Mouse (Mus musculus) kidney, embryonic 16.5 days (tissue): ENCODE measurements around the gene Llgl2. TPM values are rescaled to one million over a fixed set of nuclear protein-coding genes. Genes with fewer than 3 reads are reported as not detected.

ENCODE experiments used
- ATAC-seq: fragments of 200-750 bp; cut with Nextera tagmentation; 2 replicates; pipeline ENCODE4 v1.8.0; 2017; ENCODE audit warnings: moderate TSS enrichment; ENCODE audit not compliant: low FRiP score, low TSS enrichment
- H3K27ac ChIP-seq: fragments of 300-500 bp; sonication (generic); 2 replicates; pipeline ENCODE4 v1.5.1; 2014; ENCODE audit warnings: low read length
- H3K27me3 ChIP-seq: fragments of 300-500 bp; sonication (generic); 2 replicates; pipeline ENCODE4 v1.6.1; 2014; ENCODE audit warnings: low read length, control low read depth, mixed read lengths; ENCODE audit not compliant: insufficient read depth
- H3K36me3 ChIP-seq: fragments of 300-500 bp; sonication (generic); 2 replicates; pipeline ENCODE4 v1.6.1; 2014; ENCODE audit warnings: low read length, control low read depth, mixed read lengths; ENCODE audit not compliant: insufficient read depth
- H3K4me1 ChIP-seq: fragments of 300-500 bp; sonication (generic); 2 replicates; pipeline ENCODE4 v1.6.1; 2014; ENCODE audit warnings: low read length, control low read depth, mixed read lengths; ENCODE audit not compliant: insufficient read depth
- H3K4me2 ChIP-seq: fragments of 300-500 bp; sonication (generic); replicated peaks from 2 replicates; pipeline ENCODE4 v1.6.1; 2014; ENCODE audit warnings: low read depth, low read length
- H3K4me3 ChIP-seq: fragments of 300-500 bp; sonication (generic); 2 replicates; pipeline ENCODE4 v1.5.1; 2014; ENCODE audit warnings: mild to moderate bottlenecking, low read length
- H3K9ac ChIP-seq: fragments of 300-500 bp; sonication (generic); replicated peaks from 2 replicates; pipeline ENCODE4 v1.6.1; 2014; ENCODE audit warnings: low read length
- H3K9me3 ChIP-seq: fragments of 300-500 bp; sonication (generic); 2 replicates; pipeline ENCODE4 v1.6.1; 2016; ENCODE audit warnings: low read length, control low read depth
- WGBS: fragments of 180-500 bp; shearing (Covaris S2); extraction: QIAGEN DNeasy Blood & Tissue Kit; methylation state at CpG from one replicate; pipeline ENCODE4 v1.1.7; 2014; 5-methylcytosine and 5-hydroxymethylcytosine counted together
- polyA plus RNA-seq: library from polyadenylated mRNA; unstranded; fragments of >200 nt; fragmentation: Nextera tagmentation; extraction: Ambion mirVana; gene quantifications from 2 replicates; pipeline ENCODE4 v1.2.1, GENCODE M21; 2015

Gene Llgl2
- polyA plus RNA-seq = 58.3 and 64.5 TPM in 2 replicates

- peaks cover 26% of the 10 kb centered on the region for H3K36me3 ChIP-seq
- peak within 1 kb of the TSS; percentile 81 for H3K4me3 ChIP-seq
- H3K9me3 ChIP-seq = no peaks in the 10 kb centered on the region
- under 1% methylated on average over 87 of the region's 87 CpGs for WGBS
- H3K27me3 ChIP-seq = no peaks in the 10 kb centered on the region
- peak; percentile 95 for ATAC-seq
- peak within 1 kb of the TSS; percentile 66 for H3K27ac ChIP-seq
- H3K4me2 ChIP-seq = peak within 1 kb of the TSS; percentile 66
- H3K9ac ChIP-seq = peak within 1 kb of the TSS; percentile 86
- peaks cover 19% of the 10 kb centered on the region for H3K4me1 ChIP-seq
Observed at GRCm38 (mm10) chr11:115823774-115824740, at the start of gene Llgl2. Llgl2 (plus strand) TSS chr11:115824049.

- peak overlapping the region; percentile 25; the same call in 1 of the 2 replicates for H3K27ac ChIP-seq
- peak overlapping the region; percentile 8; the same call in 1 of the 2 replicates for H3K9ac ChIP-seq
- no peak for ATAC-seq
- H3K4me2 ChIP-seq = no peak overlapping the region
- no peaks in the 10 kb centered on the region for H3K9me3 ChIP-seq
- no peak overlapping the region for H3K4me3 ChIP-seq
- 23% methylated on average over 4 of the region's 4 CpGs for WGBS
- peaks cover 56% of the 10 kb centered on the region for H3K4me1 ChIP-seq
- H3K36me3 ChIP-seq = 0 out of 2 replicates have a peak, but pooled peaks cover 5% of the 10 kb centered on the region
- no peaks in the 10 kb centered on the region for H3K27me3 ChIP-seq
Observed at GRCm38 (mm10) chr11:115774653-115775052, 49.2 kb upstream of the Llgl2 start.

- Histone ChIP-seq H3K4me2 (peak overlapping the region; percentile 8; the same call in 1 of the 2 replicates), H3K36me3 (0 out of 2 replicates have a peak, but pooled peaks cover 5% of the 10 kb centered on the region), H3K9me3 (no peaks in the 10 kb centered on the region), H3K27me3 (no peaks in the 10 kb centered on the region), H3K27ac (peak overlapping the region; percentile 51), H3K9ac (peak overlapping the region; percentile 27; the same call in 1 of the 2 replicates), H3K4me1 (peaks cover 64% of the 10 kb centered on the region), H3K4me3 (no peak overlapping the region)
- 30% methylated on average over 18 of the region's 18 CpGs for WGBS
- ATAC-seq = 0 out of 2 replicates have a peak, but pooled peaks have one; percentile 18
Observed at GRCm38 (mm10) chr11:115775821-115776665, 47.8 kb upstream of the Llgl2 start.

GRCm38 (mm10) chr11:115776954-115777353 is 46.9 kb upstream of the Llgl2 start:
- 0 out of 2 replicates have a peak, but pooled peaks cover 5% of the 10 kb centered on the region for H3K36me3 ChIP-seq
- peaks cover 67% of the 10 kb centered on the region for H3K4me1 ChIP-seq
- H3K9me3 ChIP-seq = no peaks in the 10 kb centered on the region
- H3K9ac ChIP-seq = 0 out of 2 replicates have a peak overlapping the region, but pooled peaks have one; percentile 18
- no peak overlapping the region for H3K4me2 ChIP-seq
- WGBS = 72% methylated on average over 9 of the region's 9 CpGs
- H3K27me3 ChIP-seq = no peaks in the 10 kb centered on the region
- H3K4me3 ChIP-seq = no peak overlapping the region
- H3K27ac ChIP-seq = peak overlapping the region; percentile 37; the same call in 1 of the 2 replicates
- no peak for ATAC-seq

- 0 out of 2 replicates have a peak, but pooled peaks cover 2% of the 10 kb centered on the region for H3K36me3 ChIP-seq
- H3K27ac ChIP-seq = peak overlapping the region; percentile 57
- ATAC-seq = no peak
- peak overlapping the region; percentile 6; the same call in 1 of the 2 replicates for H3K9ac ChIP-seq
- no peaks in the 10 kb centered on the region for H3K9me3 ChIP-seq
- no peaks in the 10 kb centered on the region for H3K27me3 ChIP-seq
- peaks cover 67% of the 10 kb centered on the region for H3K4me1 ChIP-seq
- no peak overlapping the region for H3K4me2 ChIP-seq
- no peak overlapping the region for H3K4me3 ChIP-seq
- WGBS = 78% methylated on average over 17 of the region's 17 CpGs
Observed at GRCm38 (mm10) chr11:115777487-115778335, 46.1 kb upstream of the Llgl2 start.

GRCm38 (mm10) chr11:115779038-115779571 is 44.7 kb upstream of the Llgl2 start:
- 2% methylated on average over 9 of the region's 9 CpGs for WGBS

GRCm38 (mm10) chr11:115780141-115781070 is 43.4 kb upstream of the Llgl2 start:
- WGBS = 22% methylated on average over 20 of the region's 20 CpGs
- Histone ChIP-seq H3K9ac (0 out of 2 replicates have a peak overlapping the region, but pooled peaks have one; percentile 3), H3K4me2 (peak overlapping the region; percentile 28), H3K27me3 (no peaks in the 10 kb centered on the region), H3K36me3 (0 out of 2 replicates have a peak, but pooled peaks cover under 1% of the 10 kb centered on the region), H3K4me3 (peak overlapping the region; percentile 17; the same call in 1 of the 2 replicates), H3K27ac (peak overlapping the region; percentile 93), H3K9me3 (no peaks in the 10 kb centered on the region), H3K4me1 (peaks cover 60% of the 10 kb centered on the region)
- peak; percentile 44 for ATAC-seq

More at GRCm38 (mm10) chr11:115779038-115779571, 44.7 kb upstream of the Llgl2 start:
- Histone ChIP-seq H3K27ac (peak overlapping the region; percentile 93), H3K36me3 (no peaks in the 10 kb centered on the region), H3K4me3 (no peak overlapping the region), H3K4me2 (peak overlapping the region; percentile 0; the same call in 1 of the 2 replicates), H3K9me3 (no peaks in the 10 kb centered on the region), H3K9ac (peak overlapping the region; percentile 53), H3K27me3 (no peaks in the 10 kb centered on the region), H3K4me1 (peaks cover 67% of the 10 kb centered on the region)
- peak; percentile 94 for ATAC-seq

- H3K4me2 ChIP-seq = no peak overlapping the region
- no peaks in the 10 kb centered on the region for H3K9me3 ChIP-seq
- no peak for ATAC-seq
- peaks cover 28% of the 10 kb centered on the region for H3K36me3 ChIP-seq
- H3K9ac ChIP-seq = peak overlapping the region; percentile 46; the same call in 1 of the 2 replicates
- peaks cover 14% of the 10 kb centered on the region for H3K4me1 ChIP-seq
- WGBS = 56% methylated on average over 6 of the region's 6 CpGs
- H3K4me3 ChIP-seq = no peak overlapping the region
- no peak overlapping the region for H3K27ac ChIP-seq
- H3K27me3 ChIP-seq = no peaks in the 10 kb centered on the region
Observed at GRCm38 (mm10) chr11:115786473-115786872, 37.4 kb upstream of the Llgl2 start.
